Mouse (Mus musculus): ENCODE results near the gene Nfkbid. TPM values are rescaled to one million over a fixed set of nuclear protein-coding genes. Genes with fewer than 3 reads are reported as not detected.
A peak's percentile ranks its signal among the peaks of the same experiment; 100 is the strongest.

The Nfkbid gene
- polyA plus RNA-seq, 1 experiment = 10.0 TPM

DNA sequence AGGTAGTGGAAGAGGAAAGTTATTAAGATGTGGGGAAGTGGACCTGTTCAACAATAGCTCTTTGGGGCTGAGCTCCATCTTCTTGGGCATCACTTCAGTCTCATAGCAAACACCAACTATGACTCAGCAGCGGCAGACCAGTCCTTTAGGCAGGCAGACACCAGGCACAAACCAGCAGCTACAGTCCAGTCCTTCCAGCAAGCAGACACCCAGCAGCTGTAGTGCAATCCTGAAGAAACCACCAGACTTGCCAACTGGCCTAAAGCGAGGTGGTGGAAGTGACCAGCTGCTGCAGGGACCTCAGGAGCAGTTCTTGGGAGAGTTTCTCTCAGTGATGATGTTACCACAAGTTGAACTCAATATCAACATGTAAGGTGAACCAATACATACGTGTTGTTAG is 12.9 kb upstream of the Nfkbid start:
- no peak for TF ChIP-seq FLI1 (IDR thresholded peaks at IDR 0.05; ENCODE audit: low read length)
- no peak for TF ChIP-seq GATA1 (IDR thresholded peaks at IDR 0.05; ENCODE audit: borderline replicate concordance, low read length)
- peaks cover 59% of the 10 kb centered on the region for H3K4me1 ChIP-seq
- H3K4me3 ChIP-seq (replicated peaks) = no peak overlapping the region
- H3K36me3 ChIP-seq (replicated peaks; ENCODE audit: low read length) = no peaks in the 10 kb centered on the region
- no peaks in the 10 kb centered on the region for H3K27me3 ChIP-seq (replicated peaks)
- H3K9me3 ChIP-seq = peaks cover 6% of the 10 kb centered on the region

GRCm38 (mm10) chr7:30409789-30410188 is 11.7 kb upstream of the Nfkbid start:
- peaks cover 63% of the 10 kb centered on the region for H3K4me1 ChIP-seq
- TF ChIP-seq FLI1 (IDR thresholded peaks at IDR 0.05; ENCODE audit: low read length) = no peak
- TF ChIP-seq GATA1 (IDR thresholded peaks at IDR 0.05; ENCODE audit: borderline replicate concordance, low read length) = no peak
- no peak overlapping the region for H3K4me3 ChIP-seq (replicated peaks)
- no peaks in the 10 kb centered on the region for H3K36me3 ChIP-seq (replicated peaks; ENCODE audit: low read length)
- no peaks in the 10 kb centered on the region for H3K27me3 ChIP-seq (replicated peaks)
- H3K9me3 ChIP-seq = peaks cover 6% of the 10 kb centered on the region

GRCm38 (mm10) chr7:30411023-30411422 is 10.5 kb upstream of the Nfkbid start:
- H3K4me1 ChIP-seq = peaks cover 64% of the 10 kb centered on the region

DNA sequence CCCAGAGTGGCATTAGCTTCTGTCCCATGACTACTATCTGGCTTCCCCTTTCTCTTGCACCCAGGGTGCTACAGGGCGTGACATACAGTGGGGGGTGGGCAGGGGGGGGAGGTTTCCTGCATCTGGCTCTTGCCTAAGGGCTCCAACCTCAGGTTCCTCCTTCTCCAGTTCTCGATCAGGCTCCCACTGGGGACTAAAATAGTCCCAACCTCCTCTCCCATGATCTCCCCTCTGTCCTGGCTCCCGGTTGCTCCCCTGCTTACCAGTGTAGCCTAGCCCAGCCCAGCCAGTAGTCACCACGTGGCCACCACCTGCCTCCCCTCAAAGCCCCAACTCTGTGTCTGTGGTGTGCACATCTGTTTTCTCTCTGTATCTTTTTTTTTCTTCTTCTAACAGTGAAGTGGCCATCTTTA is 8.8 kb upstream of the Nfkbid start:
- peak overlapping the region; percentile 72 for H3K4me3 ChIP-seq (replicated peaks)
- H3K9me3 ChIP-seq = 0 out of 2 replicates have a peak, but pooled peaks cover 2% of the 10 kb centered on the region
- H3K27me3 ChIP-seq (replicated peaks) = no peaks in the 10 kb centered on the region
- no peaks in the 10 kb centered on the region for H3K36me3 ChIP-seq (replicated peaks; ENCODE audit: low read length)
- TF ChIP-seq GATA1 (IDR thresholded peaks at IDR 0.05; ENCODE audit: borderline replicate concordance, low read length) (no peak), FLI1 (IDR thresholded peaks at IDR 0.05; ENCODE audit: low read length) (no peak)
- peaks cover 73% of the 10 kb centered on the region for H3K4me1 ChIP-seq

More at GRCm38 (mm10) chr7:30411023-30411422, 10.5 kb upstream of the Nfkbid start:
- H3K4me3 ChIP-seq (replicated peaks) = no peak overlapping the region
- no peaks in the 10 kb centered on the region for H3K36me3 ChIP-seq (replicated peaks; ENCODE audit: low read length)
- H3K27me3 ChIP-seq (replicated peaks) = no peaks in the 10 kb centered on the region
- TF ChIP-seq FLI1 (IDR thresholded peaks at IDR 0.05; ENCODE audit: low read length) = no peak
- TF ChIP-seq GATA1 (IDR thresholded peaks at IDR 0.05; ENCODE audit: borderline replicate concordance, low read length) = no peak
- peaks cover 4% of the 10 kb centered on the region for H3K9me3 ChIP-seq

GRCm38 (mm10) chr7:30413596-30413995 is 7.9 kb upstream of the Nfkbid start, which contains the start of gene Tyrobp:
Tyrobp (plus strand) TSS chr7:30413760.
- H3K4me1 ChIP-seq = peaks cover 78% of the 10 kb centered on the region
- H3K36me3 ChIP-seq (replicated peaks; ENCODE audit: low read length) = no peaks in the 10 kb centered on the region

DNA sequence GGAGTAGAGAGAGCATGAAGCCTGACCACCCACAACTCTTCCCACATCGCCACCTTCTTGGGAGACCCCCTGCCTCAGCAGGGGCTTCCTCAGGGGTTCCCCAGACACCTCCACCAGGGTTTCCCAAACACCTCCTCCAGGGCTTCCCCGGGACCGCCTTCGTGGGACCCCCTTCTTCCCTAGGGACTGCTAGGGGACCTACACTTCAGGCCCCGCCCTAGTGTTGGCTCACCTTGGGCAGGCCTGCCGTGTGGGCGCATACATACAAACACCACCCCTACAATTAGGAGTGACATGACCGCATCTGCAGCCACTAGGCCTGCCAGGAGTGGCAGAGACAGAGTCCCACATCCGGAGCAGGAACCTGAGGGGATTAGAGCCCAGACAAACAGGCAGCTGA is 3.7 kb upstream of the Nfkbid start:
- no peaks in the 10 kb centered on the region for H3K27me3 ChIP-seq (replicated peaks)
- 0 out of 2 replicates have a peak, but pooled peaks cover 2% of the 10 kb centered on the region for H3K9me3 ChIP-seq
- no peaks in the 10 kb centered on the region for H3K36me3 ChIP-seq (replicated peaks; ENCODE audit: low read length)
- TF ChIP-seq FLI1 (IDR thresholded peaks at IDR 0.05; ENCODE audit: low read length) (no peak), GATA1 (IDR thresholded peaks at IDR 0.05; ENCODE audit: borderline replicate concordance, low read length) (no peak)
- peaks cover 79% of the 10 kb centered on the region for H3K4me1 ChIP-seq
- peak overlapping the region; percentile 94 for H3K4me3 ChIP-seq (replicated peaks)

More at GRCm38 (mm10) chr7:30413596-30413995, 7.9 kb upstream of the Nfkbid start, which contains the start of gene Tyrobp:
- H3K9me3 ChIP-seq = 0 out of 2 replicates have a peak, but pooled peaks cover 2% of the 10 kb centered on the region
- peak within 1 kb of the TSS; percentile 82 for H3K4me3 ChIP-seq (replicated peaks)
- no peaks in the 10 kb centered on the region for H3K27me3 ChIP-seq (replicated peaks)
- TF ChIP-seq GATA1 (IDR thresholded peaks at IDR 0.05; ENCODE audit: borderline replicate concordance, low read length) = no peak
- no peak for TF ChIP-seq FLI1 (IDR thresholded peaks at IDR 0.05; ENCODE audit: low read length)

- Histone ChIP-seq H3K4me1 (peaks cover 81% of the 10 kb centered on the region), H3K9me3 (0 out of 2 replicates have a peak, but pooled peaks cover 2% of the 10 kb centered on the region), H3K36me3 (replicated peaks; ENCODE audit: low read length) (peaks cover 17% of the 10 kb centered on the region), H3K4me3 (replicated peaks) (peak within 1 kb of the TSS; percentile 94), H3K27me3 (replicated peaks) (no peaks in the 10 kb centered on the region)
- TF ChIP-seq FLI1 (IDR thresholded peaks at IDR 0.05; ENCODE audit: low read length) = peak; percentile 17; the same call in 1 of the 2 replicates
- no peak for TF ChIP-seq GATA1 (IDR thresholded peaks at IDR 0.05; ENCODE audit: borderline replicate concordance, low read length)
Observed at GRCm38 (mm10) chr7:30419561-30420499, 1.7 kb upstream of the Nfkbid start, which contains the start of gene Hcst. Hcst (minus strand) TSS chr7:30419854.

DNA sequence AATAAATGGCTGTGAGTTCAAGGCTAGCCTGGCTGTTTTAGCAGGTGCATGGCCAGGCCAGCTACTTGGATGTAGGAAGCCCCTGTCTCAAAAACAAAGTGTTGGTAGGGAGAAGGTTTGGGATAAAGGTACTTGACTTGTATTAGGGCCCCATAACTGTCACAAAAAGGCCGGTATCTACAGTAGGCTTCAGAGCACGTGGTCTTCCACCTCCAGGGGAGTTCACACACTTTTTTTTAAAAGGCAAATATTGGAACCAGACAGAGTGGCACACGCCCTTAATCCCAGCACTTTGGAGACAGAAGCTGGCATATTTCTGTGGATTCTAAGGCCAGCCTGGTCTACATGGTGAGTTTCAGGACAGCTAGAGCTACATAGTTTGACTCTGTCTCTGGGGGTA is 859 bp upstream of the Nfkbid start:
- peaks cover 84% of the 10 kb centered on the region for H3K4me1 ChIP-seq
- no peaks in the 10 kb centered on the region for H3K9me3 ChIP-seq
- H3K36me3 ChIP-seq (replicated peaks; ENCODE audit: low read length) = peaks cover 26% of the 10 kb centered on the region
- TF ChIP-seq GATA1 (IDR thresholded peaks at IDR 0.05; ENCODE audit: borderline replicate concordance, low read length) = no peak
- H3K27me3 ChIP-seq (replicated peaks) = no peaks in the 10 kb centered on the region
- H3K4me3 ChIP-seq (replicated peaks) = peak overlapping the region; percentile 94

- peak overlapping the region; percentile 94 for H3K4me3 ChIP-seq (replicated peaks)
- TF ChIP-seq FLI1 (IDR thresholded peaks at IDR 0.05; ENCODE audit: low read length) = no peak
- TF ChIP-seq GATA1 (IDR thresholded peaks at IDR 0.05; ENCODE audit: borderline replicate concordance, low read length) = no peak
- H3K9me3 ChIP-seq = no peaks in the 10 kb centered on the region
- H3K36me3 ChIP-seq (replicated peaks; ENCODE audit: low read length) = peaks cover 38% of the 10 kb centered on the region
- peaks cover 82% of the 10 kb centered on the region for H3K4me1 ChIP-seq
- H3K27me3 ChIP-seq (replicated peaks) = no peaks in the 10 kb centered on the region
Observed at GRCm38 (mm10) chr7:30421890-30422435, 431 bp downstream of the Nfkbid start.

Measured in megakaryocyte, embryonic 14.5 days (primary cell).